In the genomic region with DNA sequence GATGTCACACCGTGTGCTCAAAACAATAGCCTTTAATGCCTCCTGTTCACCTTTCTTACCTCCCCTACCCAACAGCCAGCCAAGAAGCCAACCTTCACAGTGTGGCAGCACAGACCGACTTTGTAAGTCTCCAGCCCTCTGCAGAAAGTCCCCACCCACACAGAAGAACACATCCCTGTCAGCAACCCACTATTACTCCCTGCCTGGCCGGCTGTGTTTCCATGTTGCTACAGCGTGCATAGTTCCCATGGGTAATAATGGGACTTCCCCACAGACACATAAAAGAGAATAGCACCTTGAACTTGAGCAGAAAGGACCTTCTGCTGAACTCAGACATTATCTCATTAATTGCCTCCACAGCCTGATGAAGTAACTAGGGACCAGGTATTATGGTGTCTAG, we compare ENCODE assay signal across 26 mouse cellular contexts.
A peak's percentile ranks its signal among the peaks of the same experiment; 100 is the strongest.
DNase-seq lines count a peak whose midpoint lies in the region; ATAC-seq and TF ChIP-seq lines count a peak whose summit lies in the region.
"Had no signal": no experiment of that assay in that cellular context is flagged by ENCODE, and none has a peak within 500 bp of the region (broad histone marks: within the 10 kb centered on the region; RNA-seq: fewer than 3 reads in every experiment).

No protein-coding gene starts in this region.

- WGBS in liver, postnatal 0 days (ENCODE audit: insufficient replicate concordance): 38% methylated on average over 4 of the region's 4 CpGs

- no peak overlapping the region for H3K4me3 ChIP-seq in liver, postnatal 0 days (ENCODE audit: low read depth, low read length)
- H3K4me3 ChIP-seq: embryonic facial prominence, embryonic 12.5 days; embryonic facial prominence, embryonic 15.5 days; forebrain, embryonic 12.5 days; forebrain, embryonic 15.5 days; heart, adult 2 months; heart, embryonic 10.5 days; heart, embryonic 13.5 days had no signal

- H3K4me2 ChIP-seq in liver, postnatal 0 days (ENCODE audit: low read depth, low read length): no peak overlapping the region
- H3K4me2 ChIP-seq: embryonic facial prominence, embryonic 12.5 days; embryonic facial prominence, embryonic 15.5 days; forebrain, embryonic 12.5 days; forebrain, embryonic 15.5 days; heart, embryonic 13.5 days had no signal

- H3K36me3 ChIP-seq in liver, postnatal 0 days (replicated peaks; ENCODE audit: insufficient read depth, low read length): no peaks in the 10 kb centered on the region
- H3K36me3 ChIP-seq: embryonic facial prominence, embryonic 12.5 days; embryonic facial prominence, embryonic 15.5 days; forebrain, embryonic 12.5 days; forebrain, embryonic 15.5 days; heart, embryonic 10.5 days; heart, embryonic 13.5 days had no signal

- ATAC-seq in CD4-positive, CD25-positive, alpha-beta regulatory T cell, adult 4 months: peak; percentile 91
- no peak for ATAC-seq in liver, postnatal 0 days
- ATAC-seq: forebrain, embryonic 15.5 days; hindbrain, embryonic 16.5 days had no signal

- H3K27ac ChIP-seq in liver, postnatal 0 days (ENCODE audit: low read depth): no peak overlapping the region
- H3K27ac ChIP-seq: embryonic facial prominence, embryonic 12.5 days; embryonic facial prominence, embryonic 15.5 days; forebrain, embryonic 12.5 days; forebrain, embryonic 15.5 days; heart, adult 2 months; heart, embryonic 10.5 days; heart, embryonic 13.5 days had no signal

- 0 out of 2 replicates have a peak, but pooled peaks cover 2% of the 10 kb centered on the region for H3K27me3 ChIP-seq in liver, postnatal 0 days (ENCODE audit: insufficient read depth, low read length)
- H3K27me3 ChIP-seq: forebrain, embryonic 12.5 days; forebrain, embryonic 15.5 days had no signal

- no peaks in the 10 kb centered on the region for H3K4me1 ChIP-seq in liver, postnatal 0 days (ENCODE audit: insufficient read depth)
- H3K4me1 ChIP-seq: embryonic facial prominence, embryonic 12.5 days; embryonic facial prominence, embryonic 15.5 days; forebrain, embryonic 12.5 days; forebrain, embryonic 15.5 days; heart, embryonic 10.5 days; heart, embryonic 13.5 days had no signal

- no peak overlapping the region for H3K9ac ChIP-seq in liver, postnatal 0 days (replicated peaks)
- H3K9ac ChIP-seq: embryonic facial prominence, embryonic 12.5 days; embryonic facial prominence, embryonic 15.5 days; forebrain, embryonic 12.5 days; forebrain, embryonic 15.5 days; heart, embryonic 13.5 days had no signal

- TF ChIP-seq EP300 in liver, postnatal 0 days (IDR thresholded peaks at IDR 0.05; ENCODE audit: low read depth): no peak

- DNase-seq in CD4-positive helper T cell, adult 2 months (ENCODE audit: low read depth, low spot score): peak; percentile 61
- peak; percentile 57 for DNase-seq in fat pad, adult 2 months (ENCODE audit: extremely low read depth, low read depth, low spot score)
- DNase-seq in naive thymus-derived CD4-positive, alpha-beta T cell, adult 2 months (ENCODE audit: low read depth): peak; percentile 1
- DNase-seq in cerebellum, postnatal 10 days: no peak
- DNase-seq in liver, postnatal 0 days: no peak
- DNase-seq in kidney, postnatal 25 days: no peak
- DNase-seq: adrenal gland, adult 8-10 months; adrenal gland, postnatal 25 days; B cell, adult 2 months; cerebellum, adult 11-12 months; cerebellum, adult 8-10 months; cerebellum, postnatal 14 days; gastrocnemius, postnatal 10 days; gastrocnemius, postnatal 36 days; heart, adult 2 months; heart, postnatal 14 days; heart, postnatal 4 days; kidney, adult 18-20 months had no signal

- H3K9me3 ChIP-seq in liver, postnatal 0 days (ENCODE audit: low read length): no peaks in the 10 kb centered on the region
- H3K9me3 ChIP-seq: embryonic facial prominence, embryonic 12.5 days; embryonic facial prominence, embryonic 15.5 days; forebrain, embryonic 12.5 days; forebrain, embryonic 15.5 days; heart, embryonic 10.5 days; heart, embryonic 13.5 days had no signal

- TF ChIP-seq CTCF in liver, postnatal 0 days (IDR thresholded peaks at IDR 0.05; ENCODE audit: low read depth): no peak

Comparison
In these comparisons a context has a peak if more than half of its experiments do, and no peak if none do; other contexts are left out.
1. DNase-seq: peak in CD4-positive helper T cell, adult 2 months (single experiment), fat pad, adult 2 months (single experiment) and naive thymus-derived CD4-positive, alpha-beta T cell, adult 2 months (single experiment); none in cerebellum, postnatal 10 days (0 of 2), liver, postnatal 0 days (single experiment) and kidney, postnatal 25 days (0 of 2).